Mouse (Mus musculus): ENCODE data around the gene Gprin3.

- no peak for TF ChIP-seq POLR2A (IDR thresholded peaks at IDR 0.05; ENCODE audit: borderline replicate concordance, control insufficient read depth, low read depth, low read length)
- TF ChIP-seq CTCF (IDR thresholded peaks at IDR 0.05; ENCODE audit: control insufficient read depth, insufficient read depth, low read length): no peak
Measured at GRCm38 (mm10) chr6:59433116-59433515, 7.0 kb upstream of the Gprin3 start.

All from bone marrow, adult 2 months (tissue).